Mouse (Mus musculus) gastrocnemius, postnatal 10 days (tissue): ENCODE data around the gene Vmn1r155. TPM values are rescaled to one million over a fixed set of nuclear protein-coding genes. Genes with fewer than 3 reads are reported as not detected.
"Not testable (repeated sequence)": the region's sequence is repeated elsewhere in the genome, so short reads cannot be mapped to it uniquely, and the experiment has no call there.

Experiments used
- DNase-seq: peaks from one replicate; pipeline ENCODE4 v3.0.0; 2021; ENCODE audit warnings: mixed read lengths
- long read RNA-seq, 2 experiments: library from polyadenylated mRNA; stranded (forward); transcript quantifications; one replicate each; pipeline ENCODE4 v2.0.0; 2021
- total RNA-seq, 2 experiments: library from RNA; stranded (reverse); gene quantifications; 2 replicates each; pipeline ENCODE4 v1.2.3; 2021

The Vmn1r155 gene
- not detected for total RNA-seq
- long read RNA-seq, experiment 1 = 0 reads
- long read RNA-seq, experiment 2 = 0 reads

DNA sequence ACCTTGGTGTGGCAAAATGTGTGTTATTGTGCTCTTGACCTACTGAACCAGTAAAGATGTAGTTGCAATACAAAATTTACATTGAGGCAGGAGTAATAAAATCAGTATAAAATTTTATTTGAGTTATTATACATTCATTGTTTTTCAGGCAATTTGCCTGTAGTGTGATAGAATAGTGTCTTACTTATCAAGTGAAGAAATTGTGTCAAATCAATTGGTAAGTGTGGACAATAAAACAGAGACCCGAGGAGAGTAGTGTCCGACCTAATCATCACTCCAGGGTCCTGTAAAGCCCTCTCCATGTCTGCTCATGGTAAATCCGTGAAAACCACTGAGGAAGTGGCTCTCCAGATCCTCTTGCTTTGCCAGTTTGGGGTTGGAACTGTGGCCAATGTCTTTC is at the start of gene Vmn1r155:
Gene Vmn1r155 (plus strand): TSS at position 301 of the 400 bp plus-strand sequence.
- not testable (repeated sequence) for DNase-seq

DNA sequence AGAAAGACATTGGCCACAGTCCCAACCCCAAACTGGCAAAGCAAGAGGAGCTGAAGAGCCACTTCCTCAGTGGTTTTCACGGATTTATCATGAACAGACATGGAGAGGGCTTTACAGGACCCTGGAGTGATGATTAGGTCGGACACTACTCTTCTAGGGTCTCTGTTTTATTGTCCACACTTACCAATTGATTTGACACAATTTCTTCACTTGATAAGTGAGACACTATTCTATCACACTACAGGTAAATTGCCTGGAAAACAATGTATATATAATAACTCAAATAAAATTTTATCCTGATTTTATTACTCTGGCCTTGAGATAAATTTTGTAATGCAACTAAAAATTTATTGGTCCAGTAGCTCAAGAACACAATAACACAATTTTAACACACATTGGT is 34.4 kb downstream of the Vmn1r155 start, which contains the start of gene Gm8693:
Gene Gm8693 (minus strand): TSS at position 101 of the 400 bp plus-strand sequence.
- not testable (repeated sequence) for DNase-seq

Other genes starting within 250 kb of the Vmn1r155 start
- gene Vmn1r148, start 244.4 kb upstream of the Vmn1r155 start, total RNA-seq = not detected
- not detected for gene Vmn1r149, start 219.8 kb upstream of the Vmn1r155 start, total RNA-seq
- not detected for gene Gm10665, start 193.9 kb upstream of the Vmn1r155 start, total RNA-seq
- gene Vmn1r151, start 158.3 kb upstream of the Vmn1r155 start, total RNA-seq = not detected
- gene Vmn1r152, start 135.1 kb upstream of the Vmn1r155 start, total RNA-seq = not detected
- not detected for gene Gm8677, start 123.1 kb upstream of the Vmn1r155 start, total RNA-seq
- not detected for gene Gm4201, start 92.7 kb upstream of the Vmn1r155 start, total RNA-seq
- gene Gm4565, start 69.9 kb upstream of the Vmn1r155 start, total RNA-seq = not detected
- not detected for gene Gm8693, start 34.3 kb downstream of the Vmn1r155 start, total RNA-seq
- not detected for gene Gm4567, start 61.7 kb downstream of the Vmn1r155 start, total RNA-seq
- gene Vmn1r157, start 103.7 kb downstream of the Vmn1r155 start, total RNA-seq = not detected
- not detected for gene Vmn1r158, start 132.8 kb downstream of the Vmn1r155 start, total RNA-seq
- not detected for gene Vmn1r159, start 185.6 kb downstream of the Vmn1r155 start, total RNA-seq
- gene Vmn1r160, start 213.2 kb downstream of the Vmn1r155 start, total RNA-seq = not detected